Mouse (Mus musculus): ENCODE measurements around the gene Adamts20. TPM values are rescaled to one million over a fixed set of nuclear protein-coding genes. Genes with fewer than 3 reads are reported as not detected.

Gene Adamts20
- polyA plus RNA-seq, 1 experiment from 2014 or later = 4.1 TPM

Other genes starting within 250 kb of the Adamts20 start
- 5.1 and 7.6 TPM in 2 replicates for gene Pus7l, start 78.1 kb upstream of the Adamts20 start, polyA plus RNA-seq (2015; fragmentation: Nextera tagmentation; extraction: Ambion mirVana)
- gene Irak4, start 78.2 kb upstream of the Adamts20 start, polyA plus RNA-seq (2015; fragmentation: Nextera tagmentation; extraction: Ambion mirVana) = 2.0 and 3.5 TPM in 2 replicates
- gene Twf1, start 124.5 kb upstream of the Adamts20 start, polyA plus RNA-seq (2015; fragmentation: Nextera tagmentation; extraction: Ambion mirVana) = 66.3 and 73.4 TPM in 2 replicates
- gene Tmem117, start 163.8 kb upstream of the Adamts20 start, polyA plus RNA-seq (2015; fragmentation: Nextera tagmentation; extraction: Ambion mirVana) = 19.3 and 22.1 TPM in 2 replicates

All from neural tube, embryonic 15.5 days (tissue).